Mouse (Mus musculus): ENCODE results near the gene Cinp. TPM values are rescaled to one million over a fixed set of nuclear protein-coding genes. Genes with fewer than 3 reads are reported as not detected.

Cinp gene
- polyA plus RNA-seq, 1 experiment, result 76.3 TPM

- Histone ChIP-seq H3K27me3 (ENCODE audit: control insufficient read depth, insufficient read depth, low read length, poor library complexity, severe bottlenecking) (no peaks in the 10 kb centered on the region), H3K4me1 (ENCODE audit: control insufficient read depth, insufficient read depth, low read length) (no peaks in the 10 kb centered on the region), H3K36me3 (ENCODE audit: control insufficient read depth, insufficient read depth, low read length, poor library complexity, severe bottlenecking) (0 out of 2 replicates have a peak, but pooled peaks cover 3% of the 10 kb centered on the region), H3K4me3 (ENCODE audit: low read depth, low read length) (no peak overlapping the region), H3K27ac (ENCODE audit: insufficient read depth, low read length) (no peak overlapping the region), H3K9me3 (replicated peaks; ENCODE audit: control insufficient read depth, insufficient read depth, low read length, poor library complexity, severe bottlenecking) (no peaks in the 10 kb centered on the region), H3K9ac (ENCODE audit: low read depth, poor library complexity, severe bottlenecking) (no peak overlapping the region)
- no peak for TF ChIP-seq EP300 (IDR thresholded peaks at IDR 0.05; ENCODE audit: insufficient read depth, low read depth, low read length)
- no peak for TF ChIP-seq POLR2A (IDR thresholded peaks at IDR 0.05; ENCODE audit: insufficient read depth, low read length)
- no peak for TF ChIP-seq CTCF (IDR thresholded peaks at IDR 0.05; ENCODE audit: low read depth, low read length)
These were observed 31.3 kb upstream of the Cinp start for GRCm38 (mm10) chr12:110920254-110920653.

- no peak overlapping the region for H3K27ac ChIP-seq (ENCODE audit: insufficient read depth, low read length)
- 0 out of 2 replicates have a peak, but pooled peaks cover 3% of the 10 kb centered on the region for H3K36me3 ChIP-seq (ENCODE audit: control insufficient read depth, insufficient read depth, low read length, poor library complexity, severe bottlenecking)
- no peaks in the 10 kb centered on the region for H3K9me3 ChIP-seq (replicated peaks; ENCODE audit: control insufficient read depth, insufficient read depth, low read length, poor library complexity, severe bottlenecking)
- no peak overlapping the region for H3K4me3 ChIP-seq (ENCODE audit: low read depth, low read length)
- H3K27me3 ChIP-seq (ENCODE audit: control insufficient read depth, insufficient read depth, low read length, poor library complexity, severe bottlenecking), result no peaks in the 10 kb centered on the region
- H3K4me1 ChIP-seq (ENCODE audit: control insufficient read depth, insufficient read depth, low read length), result no peaks in the 10 kb centered on the region
- no peak overlapping the region for H3K9ac ChIP-seq (ENCODE audit: low read depth, poor library complexity, severe bottlenecking)
- no peak for TF ChIP-seq CTCF (IDR thresholded peaks at IDR 0.05; ENCODE audit: low read depth, low read length)
- TF ChIP-seq EP300 (IDR thresholded peaks at IDR 0.05; ENCODE audit: insufficient read depth, low read depth, low read length), result no peak
- TF ChIP-seq POLR2A (IDR thresholded peaks at IDR 0.05; ENCODE audit: insufficient read depth, low read length), result no peak
These were observed 26.8 kb upstream of the Cinp start for GRCm38 (mm10) chr12:110915761-110916160.

- H3K9ac ChIP-seq (ENCODE audit: low read depth, poor library complexity, severe bottlenecking), result no peak overlapping the region
- no peaks in the 10 kb centered on the region for H3K36me3 ChIP-seq (ENCODE audit: control insufficient read depth, insufficient read depth, low read length, poor library complexity, severe bottlenecking)
- no peak overlapping the region for H3K4me3 ChIP-seq (ENCODE audit: low read depth, low read length)
- H3K27me3 ChIP-seq (ENCODE audit: control insufficient read depth, insufficient read depth, low read length, poor library complexity, severe bottlenecking), result no peaks in the 10 kb centered on the region
- TF ChIP-seq CTCF (IDR thresholded peaks at IDR 0.05; ENCODE audit: low read depth, low read length), result no peak
- TF ChIP-seq EP300 (IDR thresholded peaks at IDR 0.05; ENCODE audit: insufficient read depth, low read depth, low read length), result no peak
- no peak for TF ChIP-seq POLR2A (IDR thresholded peaks at IDR 0.05; ENCODE audit: insufficient read depth, low read length)
- H3K27ac ChIP-seq (ENCODE audit: insufficient read depth, low read length), result no peak overlapping the region
- no peaks in the 10 kb centered on the region for H3K4me1 ChIP-seq (ENCODE audit: control insufficient read depth, insufficient read depth, low read length)
- H3K9me3 ChIP-seq (replicated peaks; ENCODE audit: control insufficient read depth, insufficient read depth, low read length, poor library complexity, severe bottlenecking), result no peaks in the 10 kb centered on the region
These were observed 21.0 kb upstream of the Cinp start for GRCm38 (mm10) chr12:110909962-110910361.

- TF ChIP-seq POLR2A (IDR thresholded peaks at IDR 0.05; ENCODE audit: insufficient read depth, low read length), result no peak
- TF ChIP-seq CTCF (IDR thresholded peaks at IDR 0.05; ENCODE audit: low read depth, low read length), result no peak
- TF ChIP-seq EP300 (IDR thresholded peaks at IDR 0.05; ENCODE audit: insufficient read depth, low read depth, low read length), result no peak
- Histone ChIP-seq H3K4me1 (ENCODE audit: control insufficient read depth, insufficient read depth, low read length) (no peaks in the 10 kb centered on the region), H3K9me3 (replicated peaks; ENCODE audit: control insufficient read depth, insufficient read depth, low read length, poor library complexity, severe bottlenecking) (no peaks in the 10 kb centered on the region), H3K36me3 (ENCODE audit: control insufficient read depth, insufficient read depth, low read length, poor library complexity, severe bottlenecking) (no peaks in the 10 kb centered on the region), H3K27ac (ENCODE audit: insufficient read depth, low read length) (no peak overlapping the region), H3K27me3 (ENCODE audit: control insufficient read depth, insufficient read depth, low read length, poor library complexity, severe bottlenecking) (no peaks in the 10 kb centered on the region), H3K9ac (ENCODE audit: low read depth, poor library complexity, severe bottlenecking) (no peak overlapping the region), H3K4me3 (ENCODE audit: low read depth, low read length) (no peak overlapping the region)
These were observed 18.9 kb upstream of the Cinp start for GRCm38 (mm10) chr12:110907845-110908244.

GRCm38 (mm10) chr12:110903536-110903935, 14.6 kb upstream of the Cinp start:
- no peaks in the 10 kb centered on the region for H3K4me1 ChIP-seq (ENCODE audit: control insufficient read depth, insufficient read depth, low read length)
- H3K27me3 ChIP-seq (ENCODE audit: control insufficient read depth, insufficient read depth, low read length, poor library complexity, severe bottlenecking), result no peaks in the 10 kb centered on the region
- H3K9me3 ChIP-seq (replicated peaks; ENCODE audit: control insufficient read depth, insufficient read depth, low read length, poor library complexity, severe bottlenecking), result no peaks in the 10 kb centered on the region
- H3K27ac ChIP-seq (ENCODE audit: insufficient read depth, low read length), result no peak overlapping the region
- H3K9ac ChIP-seq (ENCODE audit: low read depth, poor library complexity, severe bottlenecking), result no peak overlapping the region
- H3K36me3 ChIP-seq (ENCODE audit: control insufficient read depth, insufficient read depth, low read length, poor library complexity, severe bottlenecking), result no peaks in the 10 kb centered on the region
- no peak overlapping the region for H3K4me3 ChIP-seq (ENCODE audit: low read depth, low read length)
- TF ChIP-seq CTCF (IDR thresholded peaks at IDR 0.05; ENCODE audit: low read depth, low read length), result no peak
- TF ChIP-seq POLR2A (IDR thresholded peaks at IDR 0.05; ENCODE audit: insufficient read depth, low read length), result no peak
- TF ChIP-seq EP300 (IDR thresholded peaks at IDR 0.05; ENCODE audit: insufficient read depth, low read depth, low read length), result no peak

GRCm38 (mm10) chr12:110902106-110902505, 13.2 kb upstream of the Cinp start:
- H3K4me1 ChIP-seq (ENCODE audit: control insufficient read depth, insufficient read depth, low read length), result no peaks in the 10 kb centered on the region
- no peaks in the 10 kb centered on the region for H3K9me3 ChIP-seq (replicated peaks; ENCODE audit: control insufficient read depth, insufficient read depth, low read length, poor library complexity, severe bottlenecking)
- no peaks in the 10 kb centered on the region for H3K27me3 ChIP-seq (ENCODE audit: control insufficient read depth, insufficient read depth, low read length, poor library complexity, severe bottlenecking)
- TF ChIP-seq EP300 (IDR thresholded peaks at IDR 0.05; ENCODE audit: insufficient read depth, low read depth, low read length), result no peak
- no peak for TF ChIP-seq POLR2A (IDR thresholded peaks at IDR 0.05; ENCODE audit: insufficient read depth, low read length)
- no peak for TF ChIP-seq CTCF (IDR thresholded peaks at IDR 0.05; ENCODE audit: low read depth, low read length)
- no peak overlapping the region for H3K9ac ChIP-seq (ENCODE audit: low read depth, poor library complexity, severe bottlenecking)
- no peak overlapping the region for H3K4me3 ChIP-seq (ENCODE audit: low read depth, low read length)
- no peaks in the 10 kb centered on the region for H3K36me3 ChIP-seq (ENCODE audit: control insufficient read depth, insufficient read depth, low read length, poor library complexity, severe bottlenecking)
- no peak overlapping the region for H3K27ac ChIP-seq (ENCODE audit: insufficient read depth, low read length)

Data from ES-Bruce4 (cell line).